In the genomic region with DNA sequence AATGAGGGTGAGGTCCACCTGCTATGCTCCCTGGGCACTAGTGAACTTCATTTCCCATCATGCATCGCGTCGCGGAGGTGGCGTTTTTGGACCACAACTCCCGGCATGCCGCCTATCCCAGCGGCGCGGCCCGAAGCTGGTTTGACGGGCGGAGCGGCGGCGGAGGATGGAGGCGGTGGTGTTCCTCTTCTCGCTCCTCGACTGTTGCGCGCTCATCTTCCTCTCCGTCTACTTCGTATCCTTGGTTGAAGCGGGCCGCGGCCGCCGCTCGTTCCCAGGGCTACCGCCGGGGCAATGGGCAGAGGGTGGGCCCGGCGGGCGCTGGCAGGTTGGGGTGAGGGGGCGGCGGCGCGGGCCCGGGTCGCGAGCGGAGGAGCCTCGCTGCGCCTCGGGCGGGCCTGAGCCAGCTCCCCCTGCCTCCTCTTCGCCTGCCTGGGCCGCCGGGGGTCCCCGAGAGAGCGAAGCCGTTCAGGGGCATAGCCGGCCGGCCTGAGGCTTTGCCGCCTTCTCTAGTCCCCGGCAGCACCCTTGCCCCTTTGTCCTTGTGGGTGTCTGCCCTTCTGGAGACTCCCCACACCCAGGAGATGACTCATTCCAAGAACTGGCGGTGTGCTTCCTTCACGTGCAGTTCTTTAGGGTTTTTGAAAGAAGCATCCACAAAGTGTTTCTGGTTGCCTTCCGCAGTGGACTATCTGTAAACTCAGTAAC, we compare ENCODE assay signal across 8 mouse cellular contexts. TPM values are rescaled to one million over a fixed set of nuclear protein-coding genes. Genes with fewer than 3 reads are reported as not detected.
DNase-seq lines count a peak whose midpoint lies in the region; ATAC-seq and TF ChIP-seq lines count a peak whose summit lies in the region.

No protein-coding gene starts in this region.

- peaks cover 0 to 4% of the 10 kb centered on the region in 2 experiments; a peak in 1 of 4 replicates for H3K4me1 ChIP-seq in ES-E14 (ENCODE audit: control insufficient read depth in 2 of 2, insufficient read depth in 2 of 2, low read length in 2 of 2, poor library complexity in 1 of 2)
- H3K4me1 ChIP-seq in forebrain, embryonic 16.5 days (replicated peaks; ENCODE audit: control insufficient read depth, insufficient read depth, low read length), result peaks cover 15% of the 10 kb centered on the region
- H3K4me1 ChIP-seq in lung, embryonic 15.5 days, result peaks cover 16% of the 10 kb centered on the region; the same call in 1 of the 2 replicates

- H3K9me3 ChIP-seq in ES-E14 (ENCODE audit: control insufficient read depth, insufficient read depth, low read depth, low read length), result no peaks in the 10 kb centered on the region
- no peaks in the 10 kb centered on the region for H3K9me3 ChIP-seq in forebrain, embryonic 16.5 days (ENCODE audit: control insufficient read depth, low read length)
- no peaks in the 10 kb centered on the region for H3K9me3 ChIP-seq in lung, embryonic 15.5 days

- ATAC-seq in forebrain, embryonic 16.5 days, result peak; percentile 93
- peak; percentile 91 for ATAC-seq in lung, embryonic 15.5 days (ENCODE audit: borderline replicate concordance, extremely low read depth, low FRiP score, low TSS enrichment)

- peak overlapping the region; percentile 77 to 94 for H3K4me3 ChIP-seq in ES-E14 (ENCODE audit: insufficient read depth in 1 of 2, low read depth in 1 of 2, low read length in 2 of 2, poor library complexity in 1 of 2, severe bottlenecking in 1 of 2)
- peak overlapping the region; percentile 84 for H3K4me3 ChIP-seq in forebrain, embryonic 16.5 days (replicated peaks; ENCODE audit: low read length)
- H3K4me3 ChIP-seq in lung, embryonic 15.5 days, result peak overlapping the region; percentile 97

- H3K27me3 ChIP-seq in forebrain, embryonic 16.5 days (replicated peaks; ENCODE audit: control insufficient read depth, insufficient read depth, low read length), result no peaks in the 10 kb centered on the region
- no peaks in the 10 kb centered on the region for H3K27me3 ChIP-seq in lung, embryonic 15.5 days

- H3K36me3 ChIP-seq in ES-E14 (ENCODE audit: control insufficient read depth, insufficient read depth, low read length, poor library complexity, severe bottlenecking), result peaks cover 2% of the 10 kb centered on the region; the same call in 1 of the 2 replicates
- H3K36me3 ChIP-seq in forebrain, embryonic 16.5 days (ENCODE audit: control insufficient read depth, insufficient read depth), result no peaks in the 10 kb centered on the region; the same call in 1 of the 2 replicates
- H3K36me3 ChIP-seq in lung, embryonic 15.5 days, result peaks cover 19% of the 10 kb centered on the region; the same call in 1 of the 2 replicates

- in situ Hi-C loops in ES-E14 (cut with MboI; ENCODE audit: low sequenced_read_pairs in 2 of 2, unreplicated experiment in 2 of 2), result no loop called here

- H3K27ac ChIP-seq in ES-E14 (ENCODE audit: insufficient read depth, low read depth, low read length, poor library complexity, severe bottlenecking), result peak overlapping the region; percentile 26; the same call in 1 of the 2 replicates
- H3K27ac ChIP-seq in forebrain, embryonic 16.5 days (ENCODE audit: low read length), result peak overlapping the region; percentile 90
- peak overlapping the region; percentile 77 for H3K27ac ChIP-seq in lung, embryonic 15.5 days

- under 1% methylated on average over 48 of the region's 59 CpGs for WGBS in forebrain, embryonic 16.5 days
- WGBS in lung, embryonic 15.5 days, result under 1% methylated on average over 58 of the region's 59 CpGs

- H3K4me2 ChIP-seq in forebrain, embryonic 16.5 days (ENCODE audit: low read length), result peak overlapping the region; percentile 74
- peak overlapping the region; percentile 76 for H3K4me2 ChIP-seq in lung, embryonic 15.5 days

- peak; percentile 85 for DNase-seq in ES-E14 (ENCODE audit: low read depth, low spot score)
- peak; percentile 89 for DNase-seq in cerebellum, adult 11-12 months
- DNase-seq in heart, postnatal 4 days, result peak; percentile 93
- DNase-seq in layer of hippocampus, adult 8-10 months (ENCODE audit: low spot score in 2 of 2), result peak; percentile 79 to 91
- DNase-seq in ovary, adult 18-20 months (ENCODE audit: low spot score), result peak; percentile 79
- DNase-seq in thymus, postnatal 0 days (ENCODE audit: low spot score), result peak; percentile 92

- peak overlapping the region; percentile 90 for H3K9ac ChIP-seq in ES-E14 (ENCODE audit: insufficient read depth, low read depth, low read length, poor library complexity, severe bottlenecking)
- peak overlapping the region; percentile 92 for H3K9ac ChIP-seq in forebrain, embryonic 16.5 days (replicated peaks; ENCODE audit: low read depth, low read length)
- H3K9ac ChIP-seq in lung, embryonic 15.5 days, result peak overlapping the region; percentile 94

TF ChIP-seq in ES-E14, 5 proteins besides CTCF, POLR2A, EP300 and RAD21:
- TF ChIP-seq ZNF384 (IDR thresholded peaks at IDR 0.05; ENCODE audit: low read depth, low read length), result no peak
- TF ChIP-seq HCFC1 (IDR thresholded peaks at IDR 0.05; ENCODE audit: borderline replicate concordance, insufficient read depth, low read length), result peak; percentile 95

RNA-seq across cellular contexts. Expression of a gene that starts 6.5 kb away (rescaled TPM):
- 96.2 and 101 TPM in 2 replicates for total RNA-seq in ES-E14 (2012; rRNA removed)
- polyA plus RNA-seq in forebrain, embryonic 16.5 days (2015; fragmentation: Nextera tagmentation; extraction: Ambion mirVana), result 70.0 and 78.4 TPM in 2 replicates
- 10 to 100 TPM; 52.8 to 58.1 TPM for total RNA-seq in heart, postnatal 4 days (2021)
- total RNA-seq in layer of hippocampus, adult 8-10 months (2022), result 10 to 100 TPM; 27.8 to 32.6 (median 29.1) TPM
- polyA plus RNA-seq in lung, embryonic 15.5 days (2015; fragmentation: Nextera tagmentation; extraction: Ambion mirVana), result 106 and 116 TPM in 2 replicates
- 90.9 and 91.7 TPM in 2 replicates for polyA plus RNA-seq in thymus, postnatal 0 days (2015; fragmentation: Nextera tagmentation; extraction: Ambion mirVana)

RNA-seq across cellular contexts. Expression of a gene that starts 7.0 kb away (rescaled TPM):
- total RNA-seq in ES-E14 (2012; rRNA removed), result 44.5 and 49.7 TPM in 2 replicates
- polyA plus RNA-seq in forebrain, embryonic 16.5 days (2015; fragmentation: Nextera tagmentation; extraction: Ambion mirVana), result 43.1 and 51.4 TPM in 2 replicates
- total RNA-seq in heart, postnatal 4 days (2021), result 10 to 100 TPM; 12.0 to 15.0 TPM
- 10 to 100 TPM; 31.7 to 44.4 (median 37.4) TPM for total RNA-seq in layer of hippocampus, adult 8-10 months (2022)
- 28.7 and 30.4 TPM in 2 replicates for polyA plus RNA-seq in lung, embryonic 15.5 days (2015; fragmentation: Nextera tagmentation; extraction: Ambion mirVana)
- polyA plus RNA-seq in thymus, postnatal 0 days (2015; fragmentation: Nextera tagmentation; extraction: Ambion mirVana), result 23.4 and 25.0 TPM in 2 replicates

Comparison
In these comparisons a context has a peak if more than half of its experiments do, and no peak if none do; other contexts are left out.
1. Peak in every context shown above with its lines: DNase-seq, ATAC-seq, H3K4me3 ChIP-seq and H3K27ac ChIP-seq.
2. H3K27ac ChIP-seq: peak in every context shown above with its lines; median percentile 90 in forebrain, embryonic 16.5 days; 77 in lung, embryonic 15.5 days; 26 in ES-E14.